Mouse (Mus musculus): Measurements from ENCODE around the gene Camk2d.

GRCm38 (mm10) chr3:126705490-126705889 lies 109.4 kb downstream of the Camk2d start:
- TF ChIP-seq EP300 (IDR thresholded peaks at IDR 0.05) (no peak), CTCF (IDR thresholded peaks at IDR 0.05) (no peak)
